13 mouse cellular contexts compared by ENCODE assay signal in genomic region chr2:181777715-181778114, GRCm38 (mm10). TPM values are rescaled to one million over a fixed set of nuclear protein-coding genes. Genes with fewer than 3 reads are reported as not detected.
DNase-seq lines count a peak whose midpoint lies in the region; ATAC-seq and TF ChIP-seq lines count a peak whose summit lies in the region.
"Had no signal": no experiment of that assay in that cellular context is flagged by ENCODE, and none has a peak within 500 bp of the region (broad histone marks: within the 10 kb centered on the region; RNA-seq: fewer than 3 reads in every experiment).

No protein-coding gene starts in this region.

- TF ChIP-seq CTCF in gastrocnemius, adult 2 months (IDR thresholded peaks at IDR 0.05), result peak; percentile 57

- H3K36me3 ChIP-seq in neural tube, embryonic 11.5 days (ENCODE audit: control insufficient read depth, insufficient read depth, low read length), result no peaks in the 10 kb centered on the region
- H3K36me3 ChIP-seq: G1E; liver, embryonic 13.5 days had no signal

- WGBS in neural tube, embryonic 11.5 days, result 58% methylated on average over 2 of the region's 2 CpGs

- no peak overlapping the region for H3K27ac ChIP-seq in gastrocnemius, adult 2 months
- H3K27ac ChIP-seq in neural tube, embryonic 11.5 days (ENCODE audit: low read depth, low read length), result no peak overlapping the region
- H3K27ac ChIP-seq: liver, embryonic 13.5 days had no signal

- no peaks in the 10 kb centered on the region for H3K9me3 ChIP-seq in neural tube, embryonic 11.5 days (ENCODE audit: control insufficient read depth, low read length)
- H3K9me3 ChIP-seq: G1E; liver, embryonic 13.5 days had no signal

- no peaks in the 10 kb centered on the region for H3K27me3 ChIP-seq in neural tube, embryonic 11.5 days (ENCODE audit: control insufficient read depth, insufficient read depth, low read length)
- H3K27me3 ChIP-seq: liver, embryonic 13.5 days had no signal

- intact Hi-C loops in gastrocnemius, adult 2 months (cut with DNase I), result loop anchor here (1.0 to 5.0 kb wide), 2 partner anchors 55 to 90 kb away; no protein-coding TSS in a partner anchor
- intact Hi-C loops in left cerebral cortex, postnatal 36 days (cut with DNase I), result loop anchor here (10.0 kb wide), 1 partner anchor 87 kb away; the partner anchor contains the start of gene Polr3k

- ATAC-seq in neural tube, embryonic 11.5 days (ENCODE audit: insufficient read depth, low FRiP score, low TSS enrichment), result no peak
- ATAC-seq: midbrain, embryonic 16.5 days had no signal

- no peak overlapping the region for H3K9ac ChIP-seq in neural tube, embryonic 11.5 days (ENCODE audit: low read length)
- H3K9ac ChIP-seq: liver, embryonic 13.5 days had no signal

- peak; percentile 38 for DNase-seq in gastrocnemius, adult 2 months
- no peak for DNase-seq in gastrocnemius, postnatal 10 days
- peak; percentile 1 for DNase-seq in neural tube, embryonic 11.5 days (ENCODE audit: low spot score)
- DNase-seq in neural tube, embryonic 10.5 days (ENCODE audit: extremely low spot score, low spot score), result no peak
- DNase-seq in adrenal gland, postnatal 10 days, result peak; percentile 51
- peak; percentile 13 for DNase-seq in naive thymus-derived CD4-positive, alpha-beta T cell, adult 2 months (ENCODE audit: low read depth)
- DNase-seq in left cerebral cortex, postnatal 36 days (ENCODE audit: low spot score in 2 of 2), result no peak
- DNase-seq in layer of hippocampus, postnatal 25 days (ENCODE audit: extremely low spot score in 1 of 2, low spot score in 1 of 2), result no peak
- DNase-seq: cerebellum, adult 8-10 months; liver, embryonic 13.5 days had no signal

- no peak overlapping the region for H3K4me3 ChIP-seq in gastrocnemius, adult 2 months
- no peak overlapping the region for H3K4me3 ChIP-seq in neural tube, embryonic 11.5 days (ENCODE audit: low read depth, low read length)
- H3K4me3 ChIP-seq: liver, embryonic 13.5 days had no signal

- no peak overlapping the region for H3K4me2 ChIP-seq in neural tube, embryonic 11.5 days (ENCODE audit: low read depth)
- H3K4me2 ChIP-seq: heart, embryonic 11.5 days; liver, embryonic 13.5 days had no signal

- H3K4me1 ChIP-seq in neural tube, embryonic 11.5 days (ENCODE audit: control insufficient read depth, insufficient read depth, low read length), result peaks cover 3% of the 10 kb centered on the region; the same call in 1 of the 2 replicates
- H3K4me1 ChIP-seq: liver, embryonic 13.5 days had no signal

RNA-seq across cellular contexts. Expression of gene Myt1, which starts 14.6 kb away (rescaled TPM):
- not detected for total RNA-seq in gastrocnemius, adult 2 months (2021)
- under 1 TPM in 1 of 2 experiments, not detected in 1; 0.09 TPM for total RNA-seq in gastrocnemius, postnatal 10 days (2021)
- 36.6 and 42.3 TPM in 2 replicates for polyA plus RNA-seq in neural tube, embryonic 11.5 days (2014; fragmentation: Nextera tagmentation; extraction: Ambion mirVana)
- 1 to 10 TPM; 6.4 to 8.0 TPM for total RNA-seq in adrenal gland, postnatal 10 days (2021)
- total RNA-seq in left cerebral cortex, postnatal 36 days (2021), result 10 to 100 TPM; 11.7 to 29.5 TPM
- total RNA-seq in layer of hippocampus, postnatal 25 days (2021), result 10 to 100 TPM; 26.4 to 34.5 TPM
- polyA plus RNA-seq: G1E; liver, embryonic 13.5 days had no signal

RNA-seq across cellular contexts. Expression of gene Pcmtd2, which starts 59.9 kb away (rescaled TPM):
- 10 to 100 TPM; 37.2 to 47.1 TPM for total RNA-seq in gastrocnemius, adult 2 months (2021)
- total RNA-seq in gastrocnemius, postnatal 10 days (2021), result 10 to 100 TPM; 22.2 to 25.2 TPM
- 31.9 and 33.1 TPM in 2 replicates for polyA plus RNA-seq in neural tube, embryonic 11.5 days (2014; fragmentation: Nextera tagmentation; extraction: Ambion mirVana)
- 10 to 100 TPM; 54.3 to 63.2 TPM for total RNA-seq in adrenal gland, postnatal 10 days (2021)
- total RNA-seq in left cerebral cortex, postnatal 36 days (2021), result 10 to 100 TPM; 81.4 to 90.5 TPM
- 10 to 100 TPM; 84.9 to 86.9 TPM for total RNA-seq in layer of hippocampus, postnatal 25 days (2021)

Comparison
In these comparisons a context has a peak if more than half of its experiments do, and no peak if none do; other contexts are left out.
1. DNase-seq: peak in gastrocnemius, adult 2 months (single experiment), neural tube, embryonic 11.5 days (single experiment), adrenal gland, postnatal 10 days (single experiment) and naive thymus-derived CD4-positive, alpha-beta T cell, adult 2 months (single experiment); none in gastrocnemius, postnatal 10 days (single experiment), neural tube, embryonic 10.5 days (single experiment), left cerebral cortex, postnatal 36 days (0 of 2) and layer of hippocampus, postnatal 25 days (0 of 2).
2. RNA of gene Myt1, which starts 14.6 kb away (total RNA-seq): 26.4 to 34.5 TPM in layer of hippocampus, postnatal 25 days, 11.7 to 29.5 TPM in left cerebral cortex, postnatal 36 days and 6.4 to 8.0 TPM in adrenal gland, postnatal 10 days; 0.09 TPM in gastrocnemius, postnatal 10 days and not detected in gastrocnemius, adult 2 months; every median in the first group is over 4 times any median in the second.